ENCODE assay signal across 10 mouse cellular contexts in genomic region chr3:79314006-79314698, GRCm38 (mm10). TPM values are rescaled to one million over a fixed set of nuclear protein-coding genes. Genes with fewer than 3 reads are reported as not detected.
DNase-seq lines count a peak whose midpoint lies in the region; ATAC-seq lines count a peak whose summit lies in the region.
"Had no signal": no experiment of that assay in that cellular context is flagged by ENCODE, and none has a peak within 500 bp of the region (broad histone marks: within the 10 kb centered on the region; RNA-seq: fewer than 3 reads in every experiment).

No protein-coding gene starts in this region.

- no peak overlapping the region for H3K9ac ChIP-seq in embryonic facial prominence, embryonic 11.5 days (replicated peaks; ENCODE audit: low read length)
- H3K9ac ChIP-seq: lung, embryonic 15.5 days had no signal

- 60% methylated on average over 10 of the region's 10 CpGs for WGBS in embryonic facial prominence, embryonic 11.5 days
- WGBS in embryonic facial prominence, embryonic 10.5 days, result 63% methylated on average over 10 of the region's 10 CpGs
- WGBS in heart, embryonic 10.5 days, result 68% methylated on average over 10 of the region's 10 CpGs

- DNase-seq in embryonic facial prominence, embryonic 11.5 days (ENCODE audit: low spot score), result peak; percentile 61
- DNase-seq in embryonic facial prominence, embryonic 10.5 days (ENCODE audit: low spot score), result no peak
- peak; percentile 37 for DNase-seq in Muller cell, postnatal 12 days (ENCODE audit: inconsistent ontology term)
- peak; percentile 67 to 68 for DNase-seq in frontal cortex, postnatal 10 days (ENCODE audit: low spot score in 2 of 2)
- DNase-seq in left cerebral cortex, adult 9 months (ENCODE audit: low spot score in 2 of 2), result peak; percentile 82 to 90
- DNase-seq in urinary bladder, postnatal 36 days (ENCODE audit: low spot score in 2 of 2), result no peak
- no peak for DNase-seq in adipocyte (ENCODE audit: low spot score)
- no peak for DNase-seq in heart, embryonic 10.5 days (ENCODE audit: low spot score)

- no peaks in the 10 kb centered on the region for H3K27me3 ChIP-seq in embryonic facial prominence, embryonic 11.5 days (ENCODE audit: control insufficient read depth, insufficient read depth, low read length)
- no peaks in the 10 kb centered on the region for H3K27me3 ChIP-seq in embryonic facial prominence, embryonic 10.5 days (replicated peaks; ENCODE audit: low read depth, poor library complexity, severe bottlenecking)
- no peaks in the 10 kb centered on the region for H3K27me3 ChIP-seq in heart, embryonic 10.5 days (ENCODE audit: insufficient read depth, poor library complexity, severe bottlenecking)
- H3K27me3 ChIP-seq: lung, embryonic 15.5 days had no signal

- no peak overlapping the region for H3K27ac ChIP-seq in embryonic facial prominence, embryonic 11.5 days (replicated peaks; ENCODE audit: low read depth, low read length)
- H3K27ac ChIP-seq in embryonic facial prominence, embryonic 10.5 days (replicated peaks), result no peak overlapping the region
- no peak overlapping the region for H3K27ac ChIP-seq in heart, embryonic 10.5 days
- H3K27ac ChIP-seq: lung, embryonic 15.5 days had no signal

- H3K4me2 ChIP-seq in embryonic facial prominence, embryonic 11.5 days (ENCODE audit: low read depth, low read length), result no peak overlapping the region
- H3K4me2 ChIP-seq: lung, embryonic 15.5 days had no signal

- H3K4me3 ChIP-seq in embryonic facial prominence, embryonic 11.5 days (ENCODE audit: low read depth, low read length), result no peak overlapping the region
- no peak overlapping the region for H3K4me3 ChIP-seq in embryonic facial prominence, embryonic 10.5 days
- H3K4me3 ChIP-seq in heart, embryonic 10.5 days, result no peak overlapping the region
- H3K4me3 ChIP-seq: lung, embryonic 15.5 days had no signal

- no peaks in the 10 kb centered on the region for H3K36me3 ChIP-seq in embryonic facial prominence, embryonic 11.5 days (replicated peaks; ENCODE audit: control insufficient read depth, insufficient read depth, low read depth, low read length)
- no peaks in the 10 kb centered on the region for H3K36me3 ChIP-seq in embryonic facial prominence, embryonic 10.5 days (replicated peaks)
- no peaks in the 10 kb centered on the region for H3K36me3 ChIP-seq in heart, embryonic 10.5 days
- H3K36me3 ChIP-seq: lung, embryonic 15.5 days had no signal

- ATAC-seq in embryonic facial prominence, embryonic 11.5 days (replicated peaks; ENCODE audit: insufficient number of reproducible peaks, low FRiP score, low TSS enrichment, low read depth), result no peak

- H3K9me3 ChIP-seq in embryonic facial prominence, embryonic 11.5 days (replicated peaks; ENCODE audit: control insufficient read depth, low read length), result no peaks in the 10 kb centered on the region
- H3K9me3 ChIP-seq in embryonic facial prominence, embryonic 10.5 days, result 0 out of 2 replicates have a peak, but pooled peaks cover 4% of the 10 kb centered on the region
- no peaks in the 10 kb centered on the region for H3K9me3 ChIP-seq in heart, embryonic 10.5 days
- H3K9me3 ChIP-seq: lung, embryonic 15.5 days had no signal

- H3K4me1 ChIP-seq in embryonic facial prominence, embryonic 11.5 days (ENCODE audit: control insufficient read depth, insufficient read depth, low read length), result no peaks in the 10 kb centered on the region
- peaks cover 18% of the 10 kb centered on the region for H3K4me1 ChIP-seq in embryonic facial prominence, embryonic 10.5 days
- H3K4me1 ChIP-seq in heart, embryonic 10.5 days, result no peaks in the 10 kb centered on the region

RNA-seq across cellular contexts. Expression of gene Gm17359, which starts 22.3 kb away (rescaled TPM):
- polyA plus RNA-seq in embryonic facial prominence, embryonic 11.5 days (2014; fragmentation: Nextera tagmentation; extraction: Ambion mirVana), result not detected in 2 replicates
- 0.10 TPM in 1 of 2 replicates, not detected in the other for polyA plus RNA-seq in embryonic facial prominence, embryonic 10.5 days (2016; fragmentation: Nextera tagmentation; extraction: Ambion mirVana)
- polyA plus RNA-seq in heart, embryonic 10.5 days (2016; fragmentation: Nextera tagmentation; extraction: Ambion mirVana), result not detected in 2 replicates
- polyA plus RNA-seq: intestine, embryonic 14.5 days; lung, embryonic 15.5 days had no signal

RNA-seq across cellular contexts. Expression of gene Rapgef2, which starts 27.8 kb away (rescaled TPM):
- 5.3 and 6.8 TPM in 2 replicates for polyA plus RNA-seq in embryonic facial prominence, embryonic 11.5 days (2014; fragmentation: Nextera tagmentation; extraction: Ambion mirVana)
- 5.0 and 5.8 TPM in 2 replicates for polyA plus RNA-seq in embryonic facial prominence, embryonic 10.5 days (2016; fragmentation: Nextera tagmentation; extraction: Ambion mirVana)
- 4.4 and 4.8 TPM in 2 replicates for polyA plus RNA-seq in heart, embryonic 10.5 days (2016; fragmentation: Nextera tagmentation; extraction: Ambion mirVana)

Comparison
In these comparisons a context has a peak if more than half of its experiments do, and no peak if none do; other contexts are left out.
1. DNase-seq: peak in embryonic facial prominence, embryonic 11.5 days (single experiment), Muller cell, postnatal 12 days (single experiment), frontal cortex, postnatal 10 days (2 of 2) and left cerebral cortex, adult 9 months (2 of 2); none in embryonic facial prominence, embryonic 10.5 days (single experiment), urinary bladder, postnatal 36 days (0 of 2), adipocyte (single experiment) and heart, embryonic 10.5 days (single experiment).